Mouse (Mus musculus): ENCODE results near the gene Tmem104.

- TF ChIP-seq POLR2A (IDR thresholded peaks at IDR 0.05; ENCODE audit: low read depth, low read length) (no peak), CTCF (IDR thresholded peaks at IDR 0.05; ENCODE audit: extremely low read depth, insufficient read length, insufficient replicate concordance, low read depth, low read length) (no peak)
Observed at GRCm38 (mm10) chr11:115157933-115158719, 29.2 kb upstream of the Tmem104 start.
